Mouse (Mus musculus) T-helper 17 cell (primary cell): ENCODE results near the gene Mycl.

Source experiments
- in situ Hi-C, 2 experiments: fragments of 300-600 bp; cut with MboI, MseI; formaldehyde crosslinking; loops; 1 replicate in 1 of 2; 2 replicates in 1 of 2; pipeline ENCODE4 v1.15.1; 2025; ENCODE audit warnings: high pct_unique_total_duplicates in 2 of 2

Mycl gene

DNA sequence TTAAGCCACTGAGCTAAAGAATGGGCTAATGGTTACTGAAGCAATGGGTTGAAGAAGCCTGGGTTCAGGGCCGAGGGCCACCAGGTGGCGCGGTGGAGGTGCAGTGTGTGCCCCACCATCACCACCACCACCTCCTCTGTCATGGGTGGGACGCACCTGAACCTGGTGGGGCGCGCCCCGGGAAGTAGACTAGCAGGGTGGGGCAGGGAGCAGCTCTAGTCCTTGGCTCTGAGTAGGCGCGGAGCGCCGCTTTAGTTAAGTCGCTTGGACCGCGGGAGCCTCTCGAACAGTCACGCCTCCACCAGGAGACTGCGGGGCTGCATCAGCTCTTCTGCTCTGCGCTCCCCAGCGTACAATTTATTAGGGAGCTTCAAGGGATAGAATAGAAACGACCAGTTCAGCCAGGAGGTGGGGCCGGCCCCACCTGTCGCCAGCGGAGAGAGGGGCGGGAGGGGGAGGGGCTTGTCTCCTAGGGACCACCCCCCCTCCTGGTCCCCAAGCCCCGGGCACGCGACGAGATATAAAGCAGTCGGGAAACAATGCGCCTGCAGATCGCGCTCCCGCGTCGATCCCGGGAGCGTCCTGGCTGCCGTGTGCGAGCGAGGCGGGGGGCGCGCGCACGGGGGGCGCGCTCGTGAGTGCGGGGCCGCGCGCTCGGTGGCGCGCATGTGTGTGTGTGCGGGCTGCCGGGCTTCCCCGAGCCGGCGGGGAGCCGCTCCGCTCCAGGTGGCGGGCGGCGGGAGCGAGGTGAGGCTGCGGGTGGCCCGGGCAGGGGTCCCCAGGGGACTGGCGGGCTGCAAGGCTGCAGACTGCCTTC lies at the start of gene Mycl:
Gene Mycl, plus strand, starts transcription at position 249 of the 817 bp plus-strand sequence.
- in situ Hi-C loops = loop anchor here in 1 of 2 experiments (5.0 kb wide), 1 partner anchor 82 kb away; no protein-coding TSS in a partner anchor

DNA sequence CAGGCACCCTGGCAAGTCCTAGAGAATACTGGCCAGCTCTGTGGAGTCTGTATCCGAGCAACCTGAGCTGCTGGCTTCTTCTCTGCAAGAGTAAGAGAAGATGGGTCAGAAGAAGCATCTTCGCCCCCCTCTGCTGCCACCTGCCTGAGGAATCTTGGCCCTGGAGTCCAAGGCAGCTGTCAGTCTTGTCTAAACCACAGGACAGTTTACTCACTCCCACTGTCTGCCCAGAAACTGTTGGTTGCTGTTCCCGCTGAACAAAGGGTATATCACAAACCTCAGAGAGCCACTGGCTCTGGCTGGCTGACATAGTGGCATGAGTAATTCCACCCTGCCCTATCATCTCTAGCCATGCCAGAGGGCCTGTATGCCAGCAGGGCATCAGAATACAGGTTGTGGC lies 48.2 kb upstream of the Mycl start:
- in situ Hi-C loops = no loop called here

DNA sequence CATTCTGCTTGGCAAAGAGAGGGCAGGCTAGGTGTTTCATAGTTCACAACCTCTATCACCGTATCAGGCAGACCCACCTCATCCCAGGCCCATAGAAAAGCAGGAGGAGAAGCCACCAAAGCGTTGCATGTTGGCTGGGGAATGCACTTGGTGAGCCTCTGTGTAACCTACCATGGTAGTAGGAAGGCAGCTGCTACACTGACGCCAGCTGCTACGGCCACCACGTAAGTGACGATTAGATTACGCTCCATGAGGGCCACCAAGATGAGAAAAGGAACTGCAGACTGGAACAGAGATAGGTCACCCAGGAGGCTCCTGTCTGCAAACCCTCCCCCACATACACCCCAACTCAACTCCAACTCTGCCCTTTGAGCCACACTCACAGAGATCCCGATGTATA lies 46.4 kb upstream of the Mycl start:
- in situ Hi-C loops = no loop called here

DNA sequence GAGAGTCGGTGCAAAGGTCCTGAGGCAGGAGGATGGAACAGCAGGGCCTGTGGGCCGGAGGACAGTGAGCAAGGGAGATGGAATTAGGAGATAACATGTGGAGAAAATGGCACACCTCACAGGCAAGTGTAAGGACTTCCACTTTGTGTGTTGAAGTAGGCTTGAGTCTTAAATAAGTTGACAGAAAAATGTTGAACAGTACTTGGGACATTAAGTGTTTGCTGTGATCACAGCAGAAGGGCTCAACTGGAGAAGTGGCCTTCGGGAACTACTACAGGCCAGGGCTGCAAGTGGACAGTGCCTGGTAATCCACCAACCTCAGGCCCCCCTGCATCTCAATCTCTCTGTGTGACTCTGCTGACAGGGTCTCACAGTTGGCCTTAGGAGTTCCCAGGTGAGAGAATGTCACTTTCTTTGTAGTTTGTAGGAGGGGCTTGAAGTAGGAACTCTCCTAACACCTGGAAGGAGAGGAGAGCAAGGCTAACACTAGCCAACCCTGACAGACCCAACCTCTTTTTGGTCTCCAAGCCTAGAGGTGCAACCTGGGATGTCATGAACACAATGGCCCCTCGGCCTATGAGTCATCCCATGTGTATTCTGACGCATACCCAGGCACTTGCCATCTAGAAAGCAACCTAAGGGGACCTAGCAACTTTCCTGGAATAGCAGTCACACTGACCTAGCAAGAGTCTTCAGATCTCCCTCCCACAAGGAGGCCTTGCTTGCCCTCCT lies 40.6 kb upstream of the Mycl start:
- in situ Hi-C loops = no loop called here

DNA sequence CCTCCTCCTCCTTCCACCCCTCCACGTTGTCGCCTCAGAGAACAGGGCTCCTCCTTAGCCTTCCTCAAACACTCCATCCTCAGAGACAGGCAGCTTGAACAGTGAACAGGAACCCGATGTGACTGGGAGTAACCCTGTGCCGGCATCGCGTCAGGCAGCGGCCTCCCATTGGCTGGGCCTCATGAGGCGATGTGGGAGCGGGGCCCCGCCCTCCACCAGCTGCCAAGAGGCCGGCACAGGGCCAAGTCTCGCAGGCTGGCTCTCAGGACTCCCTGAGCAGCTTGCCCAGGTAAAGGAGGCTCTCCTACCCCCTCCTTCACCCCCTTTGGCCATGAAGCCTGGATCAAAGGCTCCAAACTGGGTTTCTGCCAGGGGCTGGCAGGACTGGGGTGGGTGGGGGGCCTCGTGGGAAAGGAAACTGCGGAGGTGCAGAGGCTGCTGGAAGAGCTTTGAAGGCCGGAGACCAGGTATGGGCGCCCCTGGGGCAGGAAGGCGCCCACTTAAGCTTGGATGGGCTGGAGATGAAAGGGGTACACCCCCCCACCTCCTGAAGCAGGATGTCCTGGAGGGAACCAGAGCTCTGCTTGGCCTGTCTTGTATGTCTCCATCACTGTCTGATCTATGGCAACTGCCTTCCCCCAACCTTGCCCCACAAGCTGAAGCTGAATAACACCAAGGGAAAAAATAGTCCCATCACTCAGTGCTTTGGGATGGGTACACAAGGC lies 39.9 kb upstream of the Mycl start:
- in situ Hi-C loops = no loop called here

DNA sequence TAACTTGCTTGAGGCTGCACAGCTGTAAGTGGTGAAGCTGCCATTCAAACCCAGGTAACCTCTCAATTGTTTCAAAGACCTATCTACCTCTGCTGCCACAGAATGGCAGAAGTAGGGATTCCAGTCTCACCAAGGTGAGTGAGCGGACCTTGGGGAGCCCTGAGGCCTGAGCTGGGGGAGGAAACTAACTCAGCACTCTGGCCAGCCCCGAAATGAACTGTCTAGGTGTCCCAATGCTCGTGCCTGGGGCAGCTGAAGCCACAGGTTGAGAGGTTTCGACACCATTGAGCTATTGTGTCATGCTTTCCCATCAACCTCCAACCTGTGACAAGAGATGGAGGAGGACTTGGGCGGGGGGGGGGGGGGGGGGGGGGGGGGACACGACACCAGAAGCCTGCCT lies 39.2 kb upstream of the Mycl start:
- in situ Hi-C loops = no loop called here

DNA sequence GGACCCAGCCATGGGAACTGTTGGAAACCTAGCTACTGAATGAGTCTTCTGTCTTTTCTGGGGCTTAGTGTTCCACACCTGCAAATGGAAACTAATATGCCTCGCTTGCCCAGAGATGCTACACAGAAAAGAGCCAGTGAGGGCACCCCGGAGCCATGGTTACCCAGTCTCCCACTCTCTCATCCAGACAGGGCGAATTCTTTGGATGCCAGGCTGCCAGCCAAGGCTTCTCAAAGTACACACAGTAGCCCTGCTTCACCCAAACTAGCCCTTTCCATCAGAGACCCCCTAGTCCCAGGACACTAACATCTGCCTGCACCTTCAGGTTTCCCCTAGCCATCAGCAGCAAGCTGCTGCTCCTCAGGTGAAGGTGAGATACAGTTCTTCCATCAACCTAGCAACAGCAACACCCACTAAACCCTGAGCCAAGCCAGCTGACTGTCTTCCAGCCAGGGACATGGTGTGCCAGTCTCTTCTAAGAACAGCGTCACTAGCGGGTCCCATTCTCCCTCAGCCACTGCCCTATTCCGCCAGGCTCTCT lies 36.9 kb upstream of the Mycl start:
- in situ Hi-C loops = no loop called here

DNA sequence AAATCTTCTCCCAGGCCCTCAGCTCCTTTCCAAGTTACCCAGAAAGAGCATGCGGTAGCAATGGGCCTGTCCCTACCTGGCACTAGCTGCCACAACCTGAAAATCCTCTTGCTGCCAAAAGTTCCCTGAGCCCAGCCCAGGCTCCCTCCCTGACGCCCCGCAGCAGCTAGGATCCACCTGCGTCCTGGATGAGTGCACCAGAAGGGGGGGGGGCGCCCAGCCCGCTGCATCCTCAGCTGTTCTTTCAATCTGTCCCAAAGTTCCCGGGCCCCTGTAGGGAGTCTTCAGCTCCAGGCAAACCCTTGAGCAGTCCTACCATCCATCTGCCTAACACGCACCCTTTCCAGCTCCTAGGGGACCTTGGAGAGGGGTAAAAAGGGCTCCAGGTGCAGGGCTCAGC lies 35.6 kb upstream of the Mycl start:
- in situ Hi-C loops = no loop called here

DNA sequence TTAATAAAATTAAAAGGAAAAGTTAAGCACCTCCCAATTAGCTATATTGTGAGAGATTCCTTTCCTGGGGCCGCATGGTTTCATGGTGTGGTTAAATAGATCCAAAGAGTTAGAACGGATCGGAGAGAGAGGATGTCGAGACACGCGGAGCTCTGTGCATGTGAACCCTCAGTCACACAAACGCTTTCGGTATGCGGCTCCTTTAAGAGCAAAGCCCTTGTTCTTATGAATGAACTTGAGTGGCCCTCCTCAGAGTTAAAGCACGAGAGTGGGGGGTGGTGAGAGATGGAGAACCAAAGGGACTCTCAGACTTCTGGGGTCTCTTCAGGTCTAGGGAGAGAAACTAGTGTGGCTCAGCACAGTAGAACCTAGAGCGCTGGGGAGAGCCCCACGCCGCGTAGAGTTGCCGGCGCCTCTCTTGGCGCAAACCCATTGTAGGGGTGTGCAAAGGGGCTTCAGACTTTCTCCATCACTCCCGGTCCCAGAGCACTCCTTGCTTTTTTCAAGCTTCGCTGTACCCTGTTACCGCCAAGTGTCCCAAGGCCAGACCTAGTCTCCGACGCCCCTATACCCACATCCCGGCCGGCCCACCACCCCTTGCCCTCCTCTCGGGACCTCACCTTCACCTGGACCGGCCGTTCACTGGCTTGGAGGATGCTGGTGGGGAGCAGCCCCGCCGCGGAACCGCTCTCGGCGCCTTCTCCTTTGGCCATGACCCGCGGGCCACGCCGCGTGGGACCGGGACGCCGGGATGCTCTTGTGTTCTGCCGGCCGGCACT lies 34.9 kb upstream of the Mycl start:
- in situ Hi-C loops = no loop called here

DNA sequence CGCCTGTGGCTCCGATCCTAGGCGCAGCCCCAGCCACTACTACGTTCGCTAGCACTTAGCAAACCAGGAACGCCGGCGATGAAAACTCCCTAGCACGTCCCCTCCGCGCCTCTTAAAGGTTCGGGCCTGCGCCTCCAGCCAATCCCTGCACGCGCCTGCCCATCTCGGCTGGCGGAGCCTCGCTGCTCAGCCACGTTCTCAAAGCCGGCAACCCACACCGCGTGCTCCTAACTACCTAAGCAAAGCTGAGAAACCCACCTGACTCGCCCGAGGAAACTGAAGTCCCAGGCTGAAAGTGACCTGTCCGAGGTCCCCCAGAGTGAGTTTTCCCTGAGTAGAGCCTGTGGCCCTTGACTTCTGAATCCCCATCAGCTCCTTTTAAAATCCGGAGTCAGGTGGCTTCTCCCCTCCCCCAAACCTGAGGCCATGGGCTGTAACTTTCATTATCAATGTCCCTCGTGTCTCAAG lies 34.3 kb upstream of the Mycl start, which contains the start of gene Mfsd2a:
Gene Mfsd2a, minus strand, starts transcription at position 89 of the 468 bp plus-strand sequence.
- in situ Hi-C loops = no loop called here

DNA sequence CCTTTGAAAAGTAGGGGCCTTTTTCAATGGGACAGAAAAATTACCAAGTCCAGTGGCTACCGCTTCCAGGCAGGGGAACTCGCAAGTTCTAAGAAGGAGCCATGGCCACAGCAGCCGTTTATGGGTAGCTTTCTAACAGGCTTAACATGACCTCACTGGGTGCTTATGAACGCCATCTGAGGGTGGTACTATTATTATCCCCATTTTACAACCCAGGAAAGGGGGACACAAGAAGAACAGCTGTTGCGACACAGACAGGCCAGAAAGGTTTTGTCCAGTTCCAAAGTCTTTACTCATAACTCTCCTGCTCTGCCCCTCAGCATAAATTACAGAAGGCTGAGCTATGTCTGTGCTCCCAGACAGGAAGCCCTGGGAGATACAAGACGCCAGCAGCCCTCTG lies 33.9 kb upstream of the Mycl start:
- in situ Hi-C loops = no loop called here

DNA sequence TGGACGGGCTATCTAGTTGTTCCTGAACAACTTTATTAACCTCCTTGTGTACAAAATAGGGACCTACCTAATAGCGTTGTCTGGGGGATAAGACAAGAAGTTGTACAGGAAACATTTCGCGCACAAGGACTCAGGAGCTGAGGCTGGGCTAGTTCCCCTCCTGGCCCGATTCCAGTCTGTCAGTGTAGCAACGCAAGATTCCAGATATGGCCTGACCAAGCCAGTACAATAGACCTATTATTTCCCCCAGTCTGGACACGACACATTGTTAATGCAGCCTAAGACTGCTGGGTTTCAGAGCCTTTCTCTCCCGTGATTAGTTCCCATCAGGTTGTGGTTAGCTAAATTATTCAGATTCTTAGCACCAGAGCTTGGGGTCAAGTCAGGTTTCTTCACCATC lies 32.7 kb upstream of the Mycl start:
- in situ Hi-C loops = no loop called here

DNA sequence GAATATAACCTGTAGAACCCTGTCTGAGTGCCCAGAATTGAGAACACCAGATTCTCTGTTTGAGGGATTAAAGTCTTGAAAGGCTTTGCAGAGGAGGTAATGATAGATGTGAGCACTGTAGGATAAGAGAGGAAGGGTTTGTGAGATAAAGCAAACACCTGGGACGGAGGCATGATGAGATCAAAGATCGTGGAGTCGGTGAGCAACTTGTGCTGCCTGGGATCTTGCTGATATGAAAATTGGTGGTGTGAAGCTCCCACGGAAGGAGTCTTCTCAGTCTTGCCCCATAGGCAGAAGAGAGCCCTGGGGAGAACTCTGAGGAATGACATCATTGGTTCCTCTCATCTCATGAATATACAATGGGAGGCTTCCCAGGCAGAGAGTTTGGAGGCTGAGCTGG lies 27.3 kb upstream of the Mycl start:
- in situ Hi-C loops = no loop called here

DNA sequence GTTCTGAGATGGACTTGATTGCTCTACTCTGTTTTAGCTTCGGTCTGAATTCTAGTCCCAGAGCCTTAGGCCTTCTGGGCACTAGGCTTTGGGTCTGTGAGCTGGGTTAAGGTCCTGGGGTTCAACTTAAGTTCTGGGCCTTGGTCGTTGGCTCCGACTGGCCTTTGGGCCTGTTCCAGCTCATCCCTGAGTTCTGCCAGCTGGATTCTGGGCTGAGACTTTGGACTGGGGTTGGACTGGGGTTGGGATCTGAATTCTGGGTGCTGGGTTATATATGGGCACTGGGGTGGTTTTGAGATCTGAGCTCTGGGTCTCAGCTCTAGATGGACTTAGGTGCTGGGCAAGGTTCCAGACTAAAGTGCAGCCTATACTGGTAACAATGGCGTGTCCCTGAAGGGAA lies 24.3 kb upstream of the Mycl start:
- in situ Hi-C loops = no loop called here

DNA sequence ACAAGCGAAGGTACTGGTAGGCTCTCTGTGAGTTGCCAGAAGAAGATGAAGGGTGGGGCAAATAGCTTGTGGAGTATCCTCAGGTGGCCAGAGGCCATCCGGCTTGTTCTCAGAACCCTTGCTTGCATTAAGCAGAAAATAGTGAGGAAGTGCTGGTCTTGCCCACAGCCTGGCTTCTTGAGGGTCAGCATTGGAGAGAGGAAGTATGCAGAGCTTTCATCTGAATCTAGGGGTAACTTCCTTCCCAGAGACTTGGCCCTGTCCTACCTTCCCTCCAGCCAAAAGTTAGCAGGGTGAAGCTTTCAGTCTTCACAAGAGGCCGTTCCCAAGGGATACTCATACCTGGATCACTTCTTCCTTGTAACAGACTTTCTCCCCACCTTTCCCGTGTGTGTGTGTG lies 23.8 kb upstream of the Mycl start:
- in situ Hi-C loops = no loop called here

DNA sequence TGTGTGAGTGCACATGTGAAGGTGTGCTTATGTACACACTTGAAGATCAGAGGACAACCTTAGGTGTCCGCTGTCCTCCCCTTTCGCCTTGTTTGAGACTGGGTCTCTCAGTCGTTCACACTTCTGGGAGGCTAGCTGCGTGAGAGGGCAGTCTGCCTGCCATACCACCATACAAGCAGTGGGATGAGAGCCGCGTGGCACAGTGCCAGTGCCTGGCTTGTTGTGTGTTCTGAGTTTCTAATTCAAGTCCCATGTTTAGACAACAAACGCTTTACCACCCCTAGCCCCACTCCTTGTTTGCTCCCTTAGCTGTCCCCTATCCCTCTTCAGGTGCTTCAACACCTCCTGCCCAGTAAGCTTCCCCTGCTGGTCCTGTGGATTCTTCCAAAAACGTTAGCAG lies 23.4 kb upstream of the Mycl start:
- in situ Hi-C loops = no loop called here

DNA sequence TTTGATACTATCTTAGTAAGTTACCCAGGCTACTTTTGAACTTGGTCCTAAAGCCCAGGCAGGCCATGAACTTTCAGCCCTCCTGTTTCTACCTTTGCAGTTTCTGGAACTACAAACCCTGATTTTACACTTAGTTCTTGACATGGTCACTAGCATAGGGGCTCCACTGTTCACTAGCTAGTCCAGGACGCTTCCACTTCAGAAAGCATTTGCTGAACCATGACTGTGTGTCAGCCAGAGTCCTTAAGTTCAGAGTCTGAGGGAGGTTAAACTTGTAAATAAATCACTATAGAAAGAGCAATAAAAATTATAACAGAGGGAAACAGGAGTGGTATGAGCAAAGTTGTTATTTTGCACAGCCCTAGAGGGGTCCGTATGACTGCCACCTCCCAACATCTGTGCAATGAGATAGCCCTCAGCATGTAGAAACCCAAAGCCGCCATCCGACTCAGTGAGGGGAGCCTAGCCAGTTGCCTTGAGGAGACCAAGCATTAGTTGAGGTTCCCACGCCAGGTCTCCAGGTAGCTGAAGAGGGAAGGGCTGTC lies 20.4 kb upstream of the Mycl start:
- in situ Hi-C loops = no loop called here

DNA sequence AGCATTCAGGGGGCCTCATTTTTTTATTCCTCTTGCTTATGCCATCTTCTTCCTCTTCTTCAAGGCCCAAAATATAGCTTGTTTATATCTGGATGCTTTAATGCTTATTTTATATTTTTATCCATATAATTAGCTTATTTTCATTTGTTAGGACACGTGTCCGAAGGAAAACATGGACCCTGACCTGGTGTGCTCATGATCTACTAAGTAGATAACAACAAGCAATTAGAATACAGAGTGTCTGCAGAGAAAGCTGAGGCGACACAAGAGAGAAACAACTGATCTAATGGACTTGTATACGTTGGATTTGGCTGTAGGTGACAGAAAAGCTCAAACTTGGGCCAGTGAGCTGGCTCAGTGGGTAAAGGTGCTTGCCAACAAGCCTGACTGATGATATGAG lies 18.6 kb upstream of the Mycl start:
- in situ Hi-C loops = no loop called here

DNA sequence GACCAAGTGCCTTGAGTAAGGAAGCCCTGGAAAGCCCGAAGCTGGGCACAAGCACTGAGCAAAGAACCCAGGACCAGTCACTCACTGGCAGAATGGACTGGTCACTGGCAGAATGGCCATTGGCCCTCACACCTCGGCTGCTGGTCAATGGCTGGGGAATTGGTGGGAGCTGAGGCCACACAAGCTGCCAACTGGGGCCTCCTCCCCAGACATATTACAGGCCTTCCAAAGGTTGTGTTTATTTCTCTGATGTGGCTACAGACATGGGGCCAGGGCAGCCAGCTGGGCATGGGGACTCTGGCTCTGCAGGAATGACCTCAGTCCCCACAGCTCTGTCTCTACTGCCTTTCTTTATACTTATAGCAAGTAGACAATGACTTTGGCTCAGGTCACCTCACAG lies 16.6 kb upstream of the Mycl start:
- in situ Hi-C loops = no loop called here

DNA sequence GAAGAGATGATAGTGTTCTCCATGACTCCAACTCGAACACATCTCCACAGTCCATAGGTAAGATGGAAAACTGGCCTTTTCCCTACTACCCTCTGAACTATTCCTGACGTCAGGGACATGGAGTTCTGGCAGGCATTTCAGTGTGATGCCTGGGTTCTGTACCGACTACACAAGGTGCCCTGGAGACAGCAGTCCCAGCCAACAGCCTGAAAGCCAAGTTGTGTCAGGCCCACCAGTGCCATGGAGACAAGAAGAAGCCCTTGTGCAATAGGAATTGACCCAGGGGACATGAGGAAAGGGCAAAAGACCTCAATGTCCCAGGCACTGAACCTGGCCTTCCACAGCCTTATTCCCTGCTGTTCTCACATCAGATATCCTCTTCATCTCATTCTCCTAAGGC lies 15.6 kb upstream of the Mycl start:
- in situ Hi-C loops = no loop called here

DNA sequence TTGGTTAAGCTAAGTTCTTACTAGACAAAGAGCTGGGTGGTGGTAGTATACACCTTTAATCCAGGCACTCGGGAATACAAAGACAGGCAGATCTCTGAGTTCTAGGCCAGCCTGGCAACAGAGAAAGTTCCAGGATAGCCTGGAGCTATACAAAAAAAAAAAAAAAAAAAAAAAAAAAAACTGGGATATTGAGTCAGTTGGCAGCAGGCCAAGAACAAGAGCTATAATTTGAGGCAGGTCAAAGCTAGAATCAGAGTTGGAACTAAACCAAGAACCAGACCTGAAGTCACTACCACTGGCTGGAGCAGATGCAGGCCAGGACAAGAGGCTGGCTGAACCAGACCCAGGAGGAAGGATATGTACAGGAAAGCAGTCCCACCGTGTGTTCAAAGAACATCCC lies 14.8 kb upstream of the Mycl start:
- in situ Hi-C loops = no loop called here
